Mouse (Mus musculus): Measurements from ENCODE around the gene Atg14. TPM values are rescaled to one million over a fixed set of nuclear protein-coding genes. Genes with fewer than 3 reads are reported as not detected.

The Atg14 gene
- total and polyA plus RNA-seq, 3 experiments = 3.2 to 9.4 (median 3.6) TPM

DNA sequence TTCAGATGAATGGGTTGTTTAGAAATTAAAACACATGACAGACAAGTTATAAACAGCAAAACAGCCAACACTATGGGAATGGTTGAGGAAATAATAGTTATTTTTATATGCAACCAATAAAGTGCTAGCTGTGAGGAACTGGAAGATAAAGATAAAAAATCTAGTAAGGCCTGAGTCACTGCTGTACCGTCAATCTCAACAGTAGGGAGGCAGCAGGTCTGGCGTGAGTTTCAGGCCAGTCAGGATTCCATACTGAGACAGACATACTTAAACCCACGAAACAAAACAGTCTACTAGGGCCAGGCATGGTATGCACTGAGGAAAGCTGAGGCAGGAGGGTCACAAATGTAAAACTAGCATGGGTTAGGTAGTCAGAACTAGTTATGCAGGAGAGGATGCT lies 42.2 kb downstream of the Atg14 start:
- TF ChIP-seq MAFK (IDR thresholded peaks at IDR 0.05; ENCODE audit: insufficient replicate concordance, low read length) = no peak
- no peak for TF ChIP-seq JUN (IDR thresholded peaks at IDR 0.05; ENCODE audit: insufficient read depth, low read depth, low read length)
- TF ChIP-seq MXI1 (IDR thresholded peaks at IDR 0.05; ENCODE audit: low read depth, low read length) = no peak
- no peak for TF ChIP-seq NELFE (IDR thresholded peaks at IDR 0.05; ENCODE audit: low read depth, low read length)
- TF ChIP-seq KAT2A (IDR thresholded peaks at IDR 0.05; ENCODE audit: insufficient replicate concordance, low read length) = no peak
- no peak for TF ChIP-seq E2F4 (IDR thresholded peaks at IDR 0.05; ENCODE audit: insufficient replicate concordance, low read depth, low read length)
- no peak for TF ChIP-seq MYC (IDR thresholded peaks at IDR 0.05; ENCODE audit: low read depth, low read length)
- no peak for TF ChIP-seq CTCF (conservative IDR thresholded peaks at IDR 0.05 in 1 of 2, IDR thresholded peaks at IDR 0.05 in 1 of 2; ENCODE audit: low read depth in 2 of 2, low read length in 2 of 2)
- TF ChIP-seq POLR2AphosphoS2 (IDR thresholded peaks at IDR 0.05; ENCODE audit: low read depth, low read length) = no peak
- no peak for TF ChIP-seq EP300 (IDR thresholded peaks at IDR 0.05; ENCODE audit: low read length)
- no peak for TF ChIP-seq SMC3 (IDR thresholded peaks at IDR 0.05; ENCODE audit: low read depth, low read length)
- TF ChIP-seq MEF2A (IDR thresholded peaks at IDR 0.05; ENCODE audit: borderline replicate concordance, low read depth, low read length) = no peak
- no peak for TF ChIP-seq HCFC1 (IDR thresholded peaks at IDR 0.05; ENCODE audit: low read depth, low read length)
- no peak for TF ChIP-seq ELF1 (IDR thresholded peaks at IDR 0.05; ENCODE audit: low read depth, low read length)
- no peak for TF ChIP-seq CHD1 (IDR thresholded peaks at IDR 0.05; ENCODE audit: low read depth, low read length)
- Histone ChIP-seq H3K4me3 (replicated peaks in 1 of 3; ENCODE audit: low read depth in 2 of 3, low read length in 2 of 3, poor library complexity in 1 of 3) (no peak overlapping the region), H3K27me3 (replicated peaks) (no peaks in the 10 kb centered on the region), H3K4me2 (ENCODE audit: insufficient read depth, low read depth, poor library complexity, severe bottlenecking) (no peak overlapping the region), H3K4me1 (ENCODE audit: control insufficient read depth in 1 of 2, insufficient read depth in 2 of 2) (peaks cover 0 to 2% of the 10 kb centered on the region in 2 experiments; a peak in 2 of 4 replicates), H3K27ac (ENCODE audit: insufficient read depth, low read depth) (no peak overlapping the region), H3K79me2 (replicated peaks; ENCODE audit: control insufficient read depth, extremely low read depth, insufficient read depth, poor library complexity, severe bottlenecking) (0 out of 2 replicates have a peak, but pooled peaks cover 2% of the 10 kb centered on the region), H3K9me3 (replicated peaks; ENCODE audit: low read length) (no peaks in the 10 kb centered on the region), H3K36me3 (replicated peaks in 1 of 2; ENCODE audit: control insufficient read depth in 1 of 2, insufficient read depth in 1 of 2, low read length in 1 of 2) (peaks cover 23 to 58% of the 10 kb centered on the region in 2 experiments), H3K9ac (ENCODE audit: insufficient read depth, low read depth) (no peak overlapping the region)
- dilution Hi-C loops (cut with MboI; ENCODE audit: extremely low pct_ligation_motif_present, extremely low pct_unique_long_range_greater_than_20kb, low sequenced_read_pairs) (no loop called here), in situ Hi-C loops (cut with MboI; ENCODE audit: low pct_ligation_motif_present, low pct_unique_long_range_greater_than_20kb, low sequenced_read_pairs) (no loop called here)
- DNase-seq (ENCODE audit: extremely low read depth) = no peak

DNA sequence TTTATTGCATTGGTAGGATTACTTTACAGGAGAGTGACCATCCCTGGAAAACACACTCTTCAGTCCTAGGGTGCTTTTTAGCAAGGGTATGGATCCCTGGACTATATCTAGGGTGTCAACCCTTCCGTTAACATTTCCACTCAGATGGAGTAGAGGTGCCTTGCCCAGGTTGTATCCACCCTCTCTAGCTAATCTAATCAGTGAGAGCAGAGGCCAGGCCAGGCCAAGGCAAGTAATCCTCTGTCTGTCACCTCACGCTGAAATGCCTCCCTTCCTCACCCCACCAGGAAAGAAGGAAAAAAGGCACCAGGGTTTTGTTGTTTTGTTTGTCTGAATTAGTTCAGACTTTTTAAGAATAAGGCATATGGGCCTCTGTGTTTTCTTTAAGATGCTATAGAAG lies 42.6 kb downstream of the Atg14 start:
- Histone ChIP-seq H3K27me3 (replicated peaks) (no peaks in the 10 kb centered on the region), H3K4me1 (ENCODE audit: control insufficient read depth in 1 of 2, insufficient read depth in 2 of 2) (no peaks in the 10 kb centered on the region), H3K9ac (ENCODE audit: insufficient read depth, low read depth) (no peak overlapping the region), H3K4me3 (replicated peaks in 1 of 3; ENCODE audit: low read depth in 2 of 3, low read length in 2 of 3, poor library complexity in 1 of 3) (no peak overlapping the region), H3K27ac (ENCODE audit: insufficient read depth, low read depth) (no peak overlapping the region), H3K9me3 (replicated peaks; ENCODE audit: low read length) (no peaks in the 10 kb centered on the region), H3K36me3 (replicated peaks in 1 of 2; ENCODE audit: control insufficient read depth in 1 of 2, insufficient read depth in 1 of 2, low read length in 1 of 2) (peaks cover 23 to 56% of the 10 kb centered on the region in 2 experiments), H3K4me2 (ENCODE audit: insufficient read depth, low read depth, poor library complexity, severe bottlenecking) (no peak overlapping the region), H3K79me2 (replicated peaks; ENCODE audit: control insufficient read depth, extremely low read depth, insufficient read depth, poor library complexity, severe bottlenecking) (0 out of 2 replicates have a peak, but pooled peaks cover 2% of the 10 kb centered on the region)
- TF ChIP-seq E2F4 (IDR thresholded peaks at IDR 0.05; ENCODE audit: insufficient replicate concordance, low read depth, low read length) = no peak
- TF ChIP-seq SMC3 (IDR thresholded peaks at IDR 0.05; ENCODE audit: low read depth, low read length) = no peak
- TF ChIP-seq SIN3A (IDR thresholded peaks at IDR 0.05; ENCODE audit: low read length) = no peak
- no peak for TF ChIP-seq UBTF (IDR thresholded peaks at IDR 0.05; ENCODE audit: low read depth, low read length)
- TF ChIP-seq GABPA (IDR thresholded peaks at IDR 0.05; ENCODE audit: insufficient replicate concordance, low read depth, low read length) = no peak
- TF ChIP-seq USF2 (conservative IDR thresholded peaks at IDR 0.05; ENCODE audit: low read depth, low read length) = no peak
- TF ChIP-seq CHD1 (IDR thresholded peaks at IDR 0.05; ENCODE audit: low read depth, low read length) = no peak
- no peak for TF ChIP-seq BHLHE40 (IDR thresholded peaks at IDR 0.05; ENCODE audit: low read depth, low read length)
- TF ChIP-seq RCOR1 (conservative IDR thresholded peaks at IDR 0.05; ENCODE audit: low read depth, low read length) = no peak
- TF ChIP-seq JUN (IDR thresholded peaks at IDR 0.05; ENCODE audit: insufficient read depth, low read depth, low read length) = no peak
- no peak for TF ChIP-seq ETS1 (conservative IDR thresholded peaks at IDR 0.05; ENCODE audit: low read depth, low read length)
- no peak for TF ChIP-seq CTCF (conservative IDR thresholded peaks at IDR 0.05 in 1 of 2, IDR thresholded peaks at IDR 0.05 in 1 of 2; ENCODE audit: low read depth in 2 of 2, low read length in 2 of 2)
- in situ Hi-C loops (cut with MboI; ENCODE audit: low pct_ligation_motif_present, low pct_unique_long_range_greater_than_20kb, low sequenced_read_pairs) (no loop called here), dilution Hi-C loops (cut with MboI; ENCODE audit: extremely low pct_ligation_motif_present, extremely low pct_unique_long_range_greater_than_20kb, low sequenced_read_pairs) (no loop called here)
- no peak for DNase-seq (ENCODE audit: extremely low read depth)
